Mouse (Mus musculus): ENCODE measurements at regions not wholly inside any gene's neighbourhood (a gene's known extent, or its start where the extent isn't known, plus 50 kb on each side); places are given as distances from the start of the nearest gene placed in this dataset.

DNA sequence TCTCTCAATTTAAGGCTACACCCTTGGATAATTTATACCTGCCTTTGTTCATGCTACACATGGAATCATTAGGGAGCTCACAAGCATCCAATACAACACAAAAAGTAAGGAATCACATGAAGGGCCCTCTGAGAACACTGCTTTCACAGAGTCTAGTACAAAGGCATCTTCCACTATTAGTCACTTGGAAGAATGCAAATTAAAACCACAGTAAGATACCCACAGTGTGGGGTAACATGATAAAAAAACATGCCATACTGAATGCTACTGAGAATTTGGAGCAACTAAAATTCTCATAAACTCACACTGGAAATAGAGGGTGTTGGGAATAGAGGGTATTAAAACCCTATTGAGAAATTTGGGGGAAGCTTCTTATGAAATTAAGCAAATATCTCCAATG, 197.6 kb upstream of the Tent5a start:
- no peak for DNase-seq (ENCODE audit: low spot score in 2 of 2)

DNA sequence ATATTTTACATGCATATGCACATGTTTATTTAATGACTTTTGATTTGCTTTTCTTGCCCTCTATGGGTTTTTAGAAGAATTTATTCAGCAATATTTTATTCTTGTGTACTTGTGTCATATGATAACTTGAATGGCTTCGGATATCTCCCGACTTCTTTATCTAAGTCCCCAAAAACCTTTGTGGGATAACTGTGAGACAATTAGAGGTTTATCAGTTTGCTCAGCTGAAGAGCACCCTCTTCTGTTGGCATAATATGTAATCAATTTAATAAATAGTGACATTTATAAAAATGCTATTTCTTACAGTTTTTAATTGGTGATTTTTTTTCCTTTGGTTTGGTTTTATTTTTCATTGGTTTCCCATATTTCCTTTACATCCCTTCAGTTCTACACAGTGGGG, 194.2 kb upstream of the Tent5a start:
- DNase-seq (ENCODE audit: low spot score in 2 of 2), result no peak

DNA sequence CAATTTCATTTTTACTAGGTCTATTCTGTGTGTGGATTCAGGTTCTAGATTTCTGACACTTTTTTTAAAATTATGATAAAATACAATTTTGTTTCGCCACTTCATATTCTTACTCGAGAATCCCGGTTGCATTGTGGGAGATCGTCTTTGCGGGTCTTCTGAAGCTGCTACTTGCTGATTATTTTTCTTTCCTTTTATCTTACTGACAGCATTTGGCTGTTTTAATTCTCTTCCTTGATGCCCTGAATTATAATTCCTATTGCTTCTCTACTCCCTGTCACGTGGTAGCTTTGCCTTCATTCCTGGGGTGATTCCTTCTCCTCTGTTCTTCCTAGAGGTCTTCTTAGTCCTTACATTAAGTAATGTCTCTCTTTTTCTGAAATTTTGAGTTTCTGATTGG, 193.8 kb upstream of the Tent5a start:
- no peak for DNase-seq (ENCODE audit: low spot score in 2 of 2)

DNA sequence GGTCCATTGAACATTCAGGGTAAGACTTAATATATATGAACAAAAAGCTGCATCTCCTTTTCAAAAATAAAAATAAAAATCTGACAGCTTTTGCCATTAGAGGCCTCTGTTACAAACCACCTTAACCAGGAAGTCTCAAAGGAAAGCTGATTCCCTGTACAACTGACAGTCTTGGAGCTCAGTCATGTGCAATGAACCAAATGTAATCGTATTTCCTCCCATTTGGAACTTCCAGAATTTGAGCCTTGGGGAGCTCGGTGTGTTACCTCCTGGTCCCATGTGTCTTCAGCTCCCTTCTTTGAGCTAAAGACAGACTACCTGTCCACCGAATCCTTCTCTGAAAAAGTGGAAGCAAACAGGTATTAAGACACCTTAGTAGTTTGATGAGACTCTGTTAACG, 171.9 kb upstream of the Tent5a start:
- no peak for DNase-seq (ENCODE audit: low spot score in 2 of 2)

DNA sequence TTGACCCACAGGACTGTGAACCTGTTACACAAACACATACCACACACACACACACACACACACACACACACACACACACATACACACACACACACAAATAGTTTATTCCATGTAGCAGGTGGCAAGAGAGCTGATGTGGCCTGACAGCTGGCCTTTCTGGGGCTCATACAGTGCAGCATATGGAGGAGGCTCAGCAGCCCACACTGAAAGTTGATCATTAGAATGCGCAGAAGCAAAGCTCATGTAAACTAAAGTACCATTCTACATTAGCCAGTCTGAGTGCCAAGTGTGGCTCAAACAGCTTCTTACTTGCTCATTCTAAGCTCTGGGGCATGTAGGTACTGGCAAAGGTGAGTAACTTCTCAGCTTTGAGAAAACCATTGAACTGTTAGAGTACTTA, 170.2 kb upstream of the Tent5a start:
- DNase-seq (ENCODE audit: low spot score in 2 of 2), result no peak

DNA sequence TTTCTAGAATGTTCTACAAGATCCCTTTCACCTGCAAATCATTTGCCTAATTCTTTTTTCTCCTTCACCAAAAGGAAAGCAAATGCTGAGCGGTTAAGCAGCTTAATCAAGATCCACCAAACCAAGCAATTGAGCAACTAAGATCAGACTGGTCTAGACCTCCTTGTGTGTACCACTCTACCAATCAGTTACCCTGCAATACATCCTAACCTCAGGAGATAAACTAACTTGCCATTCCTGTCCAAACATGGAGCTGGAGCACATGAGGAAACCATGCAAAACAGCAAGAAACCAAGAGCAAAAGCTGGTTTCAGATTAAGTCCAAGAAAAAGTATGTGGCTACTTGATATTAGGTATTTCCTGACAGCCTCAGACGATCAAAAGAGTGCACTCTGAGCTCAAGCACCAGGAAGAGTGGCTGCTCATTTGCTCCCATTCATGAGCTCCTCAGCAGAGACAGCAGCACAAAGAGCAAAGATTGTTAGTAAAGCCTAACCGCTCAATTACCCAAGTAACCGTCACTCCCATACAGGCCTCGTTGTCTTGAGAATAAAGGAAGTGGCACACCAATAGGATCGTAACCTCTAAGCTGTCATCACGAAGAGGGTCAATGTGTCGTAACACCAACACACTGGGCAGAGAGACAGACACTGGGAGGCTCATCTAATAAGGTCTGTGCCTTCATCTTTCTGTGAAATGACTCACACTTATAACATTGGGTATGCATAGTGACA, 169.5 kb upstream of the Tent5a start:
- no peak for DNase-seq (ENCODE audit: low spot score in 2 of 2)

DNA sequence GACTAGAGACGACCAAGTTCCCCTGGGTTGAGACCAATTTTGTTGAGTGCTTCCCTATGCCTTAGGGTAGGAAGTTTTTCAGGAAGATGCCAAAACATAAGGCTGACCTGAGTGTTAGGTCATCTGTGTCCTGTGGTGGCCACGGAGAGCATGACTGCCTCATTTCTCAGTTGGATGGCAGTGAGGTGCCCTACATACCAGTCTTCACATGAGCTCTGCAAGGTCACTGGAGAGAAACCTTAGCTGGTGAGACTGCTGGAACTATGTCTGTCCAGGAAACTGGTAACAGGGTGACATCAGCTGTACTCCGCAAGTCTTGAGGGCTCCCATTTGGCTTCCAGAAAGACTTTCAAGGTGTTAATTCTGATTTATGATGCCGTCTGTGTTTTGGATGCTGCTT, 167.9 kb upstream of the Tent5a start:
- DNase-seq (ENCODE audit: low spot score in 2 of 2), result no peak

DNA sequence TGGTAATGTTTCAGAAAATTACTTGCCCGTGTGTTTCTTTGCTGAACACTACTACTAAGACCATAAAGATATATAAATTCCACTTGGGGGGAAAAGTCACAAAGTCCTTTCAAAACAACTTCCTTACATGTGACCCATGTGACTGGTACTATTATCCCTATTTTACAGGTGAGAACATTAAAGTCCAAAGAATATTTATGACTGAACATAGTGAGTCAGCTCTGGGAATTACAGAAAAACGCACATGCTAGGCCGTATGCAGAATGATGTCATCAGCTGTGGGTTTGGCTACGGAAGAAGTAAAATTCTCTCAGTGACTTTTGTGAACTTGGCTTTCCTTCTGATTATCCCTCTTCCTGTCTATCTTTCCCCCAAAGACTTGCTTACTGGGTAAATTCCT, 166.6 kb upstream of the Tent5a start:
- no peak for DNase-seq (ENCODE audit: low spot score in 2 of 2)

DNA sequence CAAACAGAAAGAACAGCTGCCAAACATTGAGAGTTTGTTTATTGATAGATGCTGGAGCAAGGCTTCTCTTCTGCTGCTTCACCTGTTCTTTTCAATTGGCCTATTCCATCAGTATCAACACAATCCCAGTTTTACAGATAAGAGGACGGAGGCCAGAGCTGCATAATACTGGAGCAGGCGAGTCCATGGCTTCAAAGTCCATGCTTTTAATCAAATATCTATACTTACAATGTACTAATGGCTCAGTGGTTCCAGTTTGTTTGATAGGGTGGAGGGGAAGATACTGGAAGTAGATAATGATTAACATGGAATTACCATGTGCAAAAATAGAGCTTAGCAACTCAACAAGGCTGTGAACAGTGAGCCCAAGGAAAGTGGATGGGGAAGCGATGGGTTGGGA, 163.2 kb upstream of the Tent5a start:
- no peak for DNase-seq (ENCODE audit: low spot score in 2 of 2)

DNA sequence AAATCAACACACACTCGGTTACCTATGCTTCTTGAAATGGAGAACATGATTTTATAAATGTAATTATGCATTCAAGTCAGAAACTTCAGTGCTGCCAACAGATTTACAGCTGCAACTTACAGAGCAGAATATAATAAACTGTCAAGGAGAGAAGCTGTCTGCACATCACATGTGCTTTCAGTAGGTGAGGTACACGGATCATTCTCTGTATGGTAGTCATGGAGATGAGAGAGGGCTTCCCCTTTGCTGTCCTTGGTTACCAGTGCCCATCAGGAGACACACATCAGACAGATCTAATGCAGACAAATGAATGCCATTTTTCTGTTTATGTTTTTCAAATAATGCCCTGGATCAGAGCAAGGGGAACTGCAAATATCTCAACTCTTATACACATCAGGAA, 160.8 kb upstream of the Tent5a start:
- no peak for DNase-seq (ENCODE audit: low spot score in 2 of 2)

DNA sequence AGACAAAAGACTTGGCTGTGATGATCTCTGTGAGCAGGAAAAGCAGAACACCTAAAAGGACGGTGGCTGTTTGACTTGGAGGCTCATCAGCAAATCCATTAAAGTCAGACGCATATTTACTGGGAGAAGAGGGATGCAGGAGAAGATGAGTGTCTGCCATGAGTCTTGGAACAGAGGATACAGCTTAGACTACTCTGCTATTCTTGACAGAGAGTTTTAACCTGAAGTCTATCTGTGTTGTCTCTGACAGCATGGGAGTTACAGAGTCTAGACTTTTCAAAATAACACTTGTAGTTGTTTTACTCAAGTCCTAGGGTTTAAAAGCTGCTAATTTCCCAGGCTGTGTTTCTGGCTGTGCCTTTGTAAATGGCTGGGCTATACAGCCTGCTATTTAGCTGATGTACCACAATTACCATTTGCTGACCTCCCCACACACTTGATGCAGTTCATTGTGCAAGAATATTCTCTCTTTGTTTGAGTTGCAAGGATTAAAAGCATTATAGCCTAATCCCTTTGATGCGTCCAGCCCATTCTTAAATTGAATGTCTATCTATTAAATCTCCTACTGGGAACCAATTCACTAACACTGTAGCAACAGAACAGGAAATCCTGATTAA, 160.0 kb upstream of the Tent5a start:
- no peak for DNase-seq (ENCODE audit: low spot score in 2 of 2)

DNA sequence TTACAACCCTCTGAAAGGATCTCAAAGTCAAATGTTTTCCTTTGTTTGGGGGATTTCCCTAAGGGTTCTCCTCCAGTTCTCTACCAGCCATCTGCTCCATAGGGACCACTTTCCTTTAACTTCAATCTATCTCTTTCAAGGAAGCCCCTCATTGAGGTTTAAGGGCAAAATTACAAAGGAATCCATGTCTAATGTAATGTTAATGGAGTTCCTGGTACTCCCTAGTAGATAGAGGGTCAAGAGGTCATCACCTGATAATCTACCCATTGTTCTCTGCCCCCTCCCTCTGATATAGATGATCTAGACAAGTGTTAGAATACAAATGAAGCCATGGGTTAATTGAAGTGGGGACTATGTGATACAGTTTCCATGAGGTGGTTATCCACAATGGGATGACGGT, 158.6 kb upstream of the Tent5a start:
- DNase-seq (ENCODE audit: low spot score in 2 of 2), result no peak

DNA sequence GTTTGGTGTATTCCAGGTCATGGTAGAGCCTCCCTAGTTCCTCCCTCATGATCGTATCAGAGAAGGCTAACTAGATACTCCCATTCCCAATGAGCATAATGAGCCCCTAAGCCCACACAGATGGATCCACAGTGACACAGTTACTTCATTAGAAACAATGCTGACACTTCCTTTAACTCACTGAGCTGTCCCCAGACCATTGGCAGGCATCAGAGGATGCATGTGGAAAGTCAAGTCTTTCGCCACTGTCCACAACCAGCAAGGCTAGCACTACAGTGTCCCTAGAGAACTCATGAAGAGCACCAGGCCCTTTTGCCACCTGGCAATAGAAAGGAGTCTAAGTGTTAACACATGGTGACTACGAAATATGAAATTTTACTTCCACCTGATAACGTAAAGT, 156.1 kb upstream of the Tent5a start:
- DNase-seq (ENCODE audit: low spot score in 2 of 2), result no peak

DNA sequence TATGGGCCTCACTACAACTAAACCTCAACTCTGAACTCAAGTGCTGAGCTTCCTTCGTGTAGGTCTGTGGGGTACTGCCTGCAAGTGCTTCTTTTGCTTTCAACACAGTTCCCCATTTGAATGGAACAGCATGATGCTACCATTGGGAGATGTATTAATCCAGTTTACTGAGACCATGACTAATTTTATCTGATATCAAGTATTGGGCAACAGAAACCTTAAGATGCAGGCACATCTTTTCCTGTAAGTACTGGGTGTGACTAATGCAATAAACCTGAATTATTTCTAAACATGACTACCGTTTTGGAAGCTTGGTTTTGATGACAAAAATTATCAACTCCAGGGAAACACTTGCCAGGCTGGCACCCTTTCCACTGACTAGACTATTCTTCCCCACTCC, 153.4 kb upstream of the Tent5a start:
- DNase-seq (ENCODE audit: low spot score in 2 of 2), result no peak

DNA sequence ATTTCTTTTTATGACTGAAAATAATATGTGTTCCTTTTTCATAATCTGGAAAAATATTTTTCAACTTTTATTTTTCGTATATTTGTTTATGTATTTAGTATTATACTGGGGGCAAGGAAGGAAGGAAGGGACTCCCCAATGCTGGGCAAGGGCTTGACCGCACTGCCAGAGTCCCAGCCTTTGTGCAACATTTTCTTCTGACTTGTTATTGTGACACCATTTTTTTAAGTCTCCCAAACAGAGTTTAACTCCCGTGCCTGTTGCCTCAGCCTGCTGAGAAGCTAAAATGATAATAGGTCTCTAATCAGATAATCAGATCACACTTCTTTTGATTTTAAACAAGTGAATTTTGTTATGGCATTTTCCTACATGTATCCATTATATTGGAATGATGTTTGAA, 148.1 kb upstream of the Tent5a start:
- DNase-seq (ENCODE audit: low spot score in 2 of 2), result no peak

DNA sequence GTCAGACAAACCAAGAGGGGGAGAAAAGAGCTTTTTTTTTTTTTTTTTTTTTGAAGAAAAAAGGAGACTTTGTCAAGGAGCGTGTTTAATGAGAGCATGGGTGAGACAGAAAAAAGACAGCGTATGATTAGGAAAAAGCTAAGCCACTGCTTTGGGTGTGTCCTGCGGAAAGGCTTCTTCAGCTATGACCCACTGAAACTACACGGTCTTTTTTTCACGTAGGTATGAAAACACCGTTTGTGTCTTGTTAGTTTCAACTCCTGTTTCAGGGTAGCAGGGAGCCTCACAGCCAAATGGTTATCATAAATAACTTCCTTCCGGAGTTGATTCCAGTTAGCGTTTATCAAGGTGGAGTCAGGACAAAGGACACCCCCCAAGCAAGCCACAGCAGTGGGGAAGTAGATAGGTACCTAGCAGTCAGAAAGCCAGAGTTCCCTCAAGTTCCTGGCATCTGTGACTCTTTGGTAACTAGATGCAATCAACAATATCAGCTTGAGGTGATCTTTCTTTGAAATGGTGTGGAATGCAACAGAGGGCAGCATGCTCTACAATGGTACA, 143.2 kb upstream of the Tent5a start:
- no peak for DNase-seq (ENCODE audit: low spot score in 2 of 2)

DNA sequence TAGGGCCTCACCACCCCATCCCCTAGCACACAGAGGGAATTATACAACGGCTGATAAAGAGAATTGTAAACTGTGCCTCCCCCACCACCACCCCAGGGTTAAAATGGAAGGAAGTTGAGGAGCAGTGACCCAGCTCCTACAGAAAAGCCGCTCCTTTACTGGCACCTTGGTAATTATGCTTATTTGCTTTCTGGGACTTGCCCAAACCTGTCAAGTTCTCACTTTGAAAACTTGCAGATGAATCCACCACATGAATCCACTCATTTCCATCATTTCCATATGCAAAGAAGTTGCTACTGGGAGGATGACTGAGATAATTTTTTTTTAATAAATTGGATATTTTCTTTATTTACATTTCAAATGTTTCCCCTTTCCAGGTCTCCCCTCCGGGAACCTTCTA, 142.1 kb upstream of the Tent5a start:
- no peak for DNase-seq (ENCODE audit: low spot score in 2 of 2)

DNA sequence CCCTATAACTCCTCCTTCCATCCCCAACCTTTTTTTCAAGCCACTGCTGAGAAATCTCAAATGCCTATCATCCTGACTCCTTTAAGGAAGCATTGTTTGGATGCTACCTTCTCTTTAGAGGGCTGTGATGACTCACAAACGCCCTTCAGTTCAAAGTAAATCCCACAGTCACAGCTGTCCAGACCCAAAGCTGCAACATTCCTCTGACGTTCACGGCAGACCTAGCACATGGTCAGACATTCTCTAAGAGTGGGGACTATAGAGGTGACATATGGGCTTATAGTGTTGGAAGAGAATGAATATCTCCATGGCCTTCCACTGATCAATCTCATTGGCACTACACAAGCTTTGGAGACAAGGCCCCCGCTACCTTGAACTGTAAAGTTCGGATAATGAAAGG, 139.5 kb upstream of the Tent5a start:
- no peak for DNase-seq (ENCODE audit: low spot score in 2 of 2)

DNA sequence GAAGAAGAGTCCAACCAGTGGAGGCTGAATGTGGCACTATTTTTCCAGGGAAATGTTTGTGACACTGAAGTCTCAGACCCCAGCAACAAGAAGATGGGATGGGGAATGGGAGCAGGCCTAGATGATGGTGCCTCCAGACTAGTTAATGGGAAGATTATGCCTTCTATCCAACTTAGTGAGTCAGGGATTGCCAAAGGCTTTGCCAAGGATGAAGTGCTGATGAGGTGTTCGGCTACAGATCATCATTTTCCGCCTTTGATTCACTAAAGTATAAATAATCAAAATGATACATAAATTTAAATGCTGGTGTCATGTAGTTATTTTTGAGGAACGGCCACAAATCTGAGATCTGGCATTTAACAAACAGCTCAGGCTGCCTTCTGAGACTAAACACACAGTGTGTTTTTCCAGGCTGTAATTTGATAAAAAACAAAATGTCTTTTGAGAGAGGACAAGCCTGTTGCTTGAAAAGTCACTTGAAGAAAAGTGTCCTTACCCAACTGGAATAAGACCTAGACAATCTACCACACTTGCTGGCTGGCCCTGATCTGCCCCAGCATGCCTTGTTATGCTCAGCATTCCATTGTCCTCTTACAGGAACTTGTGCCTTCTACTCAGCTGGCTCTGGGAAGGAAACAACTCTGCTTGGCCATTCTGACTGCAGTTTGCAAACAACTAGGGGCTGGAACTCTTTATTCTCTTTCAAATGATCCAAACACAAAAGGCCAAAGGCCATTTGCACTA, 132.1 kb upstream of the Tent5a start:
- DNase-seq (ENCODE audit: low spot score in 2 of 2), result no peak

DNA sequence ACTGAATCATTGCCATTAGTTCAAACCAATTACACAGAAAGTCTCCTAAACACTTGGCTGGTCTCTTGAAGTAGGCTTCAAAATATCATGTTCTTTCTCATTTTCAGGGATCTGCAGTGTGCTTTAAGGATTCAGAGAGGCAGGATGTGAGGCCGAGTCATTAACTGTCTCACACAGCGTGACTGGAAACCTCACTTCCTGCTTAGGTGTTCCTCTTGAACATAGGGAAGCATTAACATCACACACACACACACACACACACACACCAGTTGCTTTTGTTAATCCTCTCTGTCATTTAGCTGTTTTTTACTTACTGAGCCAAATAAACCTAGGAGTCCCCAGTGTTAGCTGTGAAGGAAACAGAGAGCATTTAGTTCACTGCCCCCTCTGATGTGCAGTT, 131.2 kb upstream of the Tent5a start:
- DNase-seq (ENCODE audit: low spot score in 2 of 2), result no peak

DNA sequence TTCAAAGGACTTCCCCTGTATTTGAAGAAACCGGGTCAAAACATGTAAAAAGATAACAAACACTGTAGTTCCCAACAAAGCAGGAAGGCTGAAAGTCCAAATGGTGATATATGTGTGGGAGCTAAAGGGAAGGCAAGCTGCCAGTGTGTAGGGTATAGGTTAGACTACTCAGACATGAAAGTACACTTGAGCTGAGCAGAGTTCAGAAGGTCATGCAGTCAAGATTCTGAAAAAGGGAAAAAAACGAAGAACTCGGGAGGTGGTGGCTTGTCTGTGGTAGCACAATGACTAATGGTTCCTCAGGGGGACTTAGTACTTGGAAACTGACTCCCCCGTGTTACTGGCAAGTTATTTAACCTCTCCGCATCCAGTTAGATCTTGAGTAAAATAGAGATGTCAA, 130.3 kb upstream of the Tent5a start:
- DNase-seq (ENCODE audit: low spot score in 2 of 2), result no peak

DNA sequence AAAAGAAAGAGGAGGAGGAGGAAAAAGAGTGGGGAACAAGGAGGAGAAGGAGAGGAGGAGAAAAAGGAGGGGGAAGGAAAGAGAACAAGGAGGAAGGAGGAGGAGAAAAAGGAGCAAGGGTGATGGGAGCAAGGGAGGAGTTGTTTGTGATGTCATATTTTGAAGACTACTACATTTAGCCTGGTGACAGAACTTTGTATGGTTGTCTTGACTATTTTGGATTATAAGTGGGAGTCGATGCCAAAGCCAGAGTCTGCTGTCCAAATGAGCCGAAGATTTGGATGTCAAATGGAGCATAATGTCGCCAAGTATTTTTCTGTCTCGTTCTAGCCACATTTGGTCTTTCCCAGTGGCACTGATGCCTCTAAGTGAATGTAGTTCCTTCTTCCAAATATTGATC, 128.2 kb upstream of the Tent5a start:
- no peak for DNase-seq (ENCODE audit: low spot score in 2 of 2)
